Mouse (Mus musculus): ENCODE results near the gene Ubtf.
A peak's percentile ranks its signal among the peaks of the same experiment; 100 is the strongest.

Ubtf gene

DNA sequence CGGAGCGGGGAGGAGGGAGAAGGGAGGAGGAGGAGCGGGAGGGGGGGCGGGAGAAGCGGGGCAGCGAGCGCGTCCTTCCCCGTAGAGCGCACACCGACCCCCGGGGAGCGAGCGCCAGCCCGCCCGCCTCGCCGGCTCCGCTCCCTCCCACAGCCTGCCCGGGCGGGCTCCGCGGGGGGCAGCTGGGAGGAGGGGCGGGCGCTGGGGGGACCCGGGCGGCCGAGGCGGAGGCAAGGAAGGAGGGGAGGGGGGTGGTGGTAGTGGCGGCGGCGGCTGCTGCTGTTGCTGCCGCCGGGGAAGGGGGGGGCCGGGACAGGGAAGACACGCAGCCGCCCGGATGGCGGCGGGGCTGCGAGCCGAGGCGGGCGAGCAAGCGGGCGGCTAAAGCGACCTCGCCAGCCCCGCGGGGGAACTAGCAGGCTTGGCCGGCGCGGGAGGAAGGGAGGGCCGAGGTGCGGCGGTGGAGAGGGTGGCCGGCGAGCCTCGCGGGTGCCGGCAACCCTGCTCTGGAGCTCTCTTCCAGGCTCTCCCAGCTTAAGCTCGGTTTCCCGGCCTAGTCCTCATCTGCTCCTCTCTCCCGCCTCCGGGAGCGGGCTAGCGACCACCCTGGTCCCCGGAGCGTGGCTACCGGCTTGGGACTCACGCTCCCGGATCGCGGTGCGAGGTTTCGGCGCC is 1.5 kb downstream of the Ubtf start:
- DNase-seq (ENCODE audit: low read depth, low spot score): peak; percentile 55

DNA sequence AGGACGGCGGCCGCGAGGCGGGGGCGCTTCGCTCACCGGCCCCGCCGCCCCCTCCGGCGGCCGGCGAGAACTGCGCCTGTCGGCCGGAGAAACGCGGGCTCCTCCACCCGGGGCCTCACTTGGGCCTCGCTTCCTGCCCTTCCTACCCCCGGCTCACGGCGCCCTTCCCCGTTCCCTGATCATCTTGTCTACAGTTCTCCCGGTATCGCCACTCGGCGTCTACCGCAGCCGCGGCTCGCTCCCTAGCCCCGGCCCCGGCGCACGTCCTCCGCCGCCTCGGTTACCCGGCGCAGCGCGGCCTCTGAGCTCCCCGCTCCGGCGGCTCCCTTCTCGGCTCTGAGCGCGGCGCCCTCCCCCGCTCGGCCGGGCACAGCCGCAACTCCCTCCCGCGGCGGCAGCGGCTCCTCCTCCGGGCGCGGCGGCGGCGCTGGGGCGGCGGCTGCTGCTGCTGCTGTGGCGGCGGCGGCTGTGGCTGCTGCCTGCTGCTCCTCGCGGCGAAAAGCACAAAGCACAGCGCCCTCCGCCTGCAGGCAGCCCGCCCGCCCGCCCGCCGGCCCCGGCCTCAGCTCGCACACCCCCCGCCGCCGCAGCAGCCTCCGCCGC is 2.1 kb downstream of the Ubtf start:
- peak; percentile 37 for DNase-seq (ENCODE audit: low read depth, low spot score)

DNA sequence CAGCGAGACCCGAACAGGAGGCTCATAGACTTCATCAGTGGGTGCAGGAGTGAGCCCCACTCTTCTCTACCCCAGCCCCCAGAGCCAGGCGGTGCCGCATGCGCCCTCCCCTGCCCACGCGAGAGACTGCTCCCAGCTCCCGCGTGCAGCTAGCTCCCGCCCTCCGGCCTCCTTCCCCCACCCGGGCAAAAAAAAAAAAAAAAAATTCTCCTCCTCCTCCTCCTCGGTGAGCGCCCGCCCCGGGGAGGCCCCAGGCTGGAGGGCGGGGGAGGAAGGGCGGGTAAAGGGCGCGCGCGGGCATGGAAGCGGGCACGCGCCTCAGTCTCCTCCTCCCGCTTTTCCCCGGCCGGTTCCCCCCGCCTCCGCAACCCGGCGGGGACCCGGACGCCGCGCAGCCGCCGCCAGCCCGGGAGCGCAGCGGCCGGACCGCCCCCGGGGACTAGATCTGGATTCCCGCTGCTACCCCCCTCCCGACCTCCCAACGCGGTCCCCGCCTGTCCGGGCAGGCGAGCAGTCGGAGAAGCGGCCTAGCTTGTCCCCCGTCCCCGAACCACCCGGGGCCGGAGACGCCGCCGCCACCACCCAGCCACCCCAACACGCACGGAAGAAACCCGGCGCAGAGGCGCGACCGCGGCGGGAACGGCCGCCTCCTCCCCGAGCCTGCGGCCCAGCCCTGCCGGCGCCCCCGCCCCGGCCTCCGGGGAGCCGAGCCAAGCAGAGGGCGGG is 2.8 kb downstream of the Ubtf start:
- peak; percentile 83 for DNase-seq (ENCODE audit: low read depth, low spot score)

DNA sequence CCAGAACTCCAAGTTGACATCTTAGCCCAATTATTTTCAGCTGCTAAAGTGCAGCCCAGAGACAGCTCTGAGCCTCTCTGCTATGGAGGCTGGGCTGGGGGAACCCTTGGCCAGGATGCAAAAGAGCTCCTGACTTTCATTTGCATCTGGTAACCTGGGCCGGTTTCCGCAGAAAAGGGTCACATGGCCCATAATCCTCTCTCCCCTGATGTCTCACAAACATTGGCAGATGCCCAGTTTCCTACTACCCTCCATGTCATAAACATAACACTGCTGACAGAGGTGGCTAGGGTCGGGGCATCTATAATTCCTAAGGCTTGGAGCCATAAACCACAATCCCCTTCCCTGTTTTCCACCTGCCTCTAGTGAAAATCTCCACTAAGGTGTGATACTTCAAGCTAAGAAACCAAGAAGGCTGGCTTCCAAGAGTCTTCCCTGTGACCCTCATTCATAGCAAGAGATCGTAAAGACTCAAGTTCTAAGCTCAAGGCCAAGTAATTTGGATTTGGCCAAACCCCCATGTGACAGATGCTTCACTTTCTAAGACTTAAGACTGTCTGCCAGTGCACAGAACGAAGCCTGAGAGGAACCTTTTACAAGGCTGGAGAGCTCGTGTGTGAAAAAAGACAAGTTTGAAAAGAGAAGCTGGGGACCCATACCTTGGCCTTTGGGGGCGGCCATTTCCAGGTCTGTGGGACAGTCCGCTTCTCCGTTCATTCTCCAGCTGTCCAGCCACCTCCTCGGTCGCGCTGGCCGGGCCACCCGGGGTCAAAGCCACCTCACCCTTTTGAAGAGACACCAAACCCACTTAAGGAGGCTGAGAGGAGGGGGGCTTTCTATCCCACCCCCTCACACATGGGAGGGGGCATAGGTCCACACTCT is 3.6 kb downstream of the Ubtf start:
- no peak for DNase-seq (ENCODE audit: low read depth, low spot score)

DNA sequence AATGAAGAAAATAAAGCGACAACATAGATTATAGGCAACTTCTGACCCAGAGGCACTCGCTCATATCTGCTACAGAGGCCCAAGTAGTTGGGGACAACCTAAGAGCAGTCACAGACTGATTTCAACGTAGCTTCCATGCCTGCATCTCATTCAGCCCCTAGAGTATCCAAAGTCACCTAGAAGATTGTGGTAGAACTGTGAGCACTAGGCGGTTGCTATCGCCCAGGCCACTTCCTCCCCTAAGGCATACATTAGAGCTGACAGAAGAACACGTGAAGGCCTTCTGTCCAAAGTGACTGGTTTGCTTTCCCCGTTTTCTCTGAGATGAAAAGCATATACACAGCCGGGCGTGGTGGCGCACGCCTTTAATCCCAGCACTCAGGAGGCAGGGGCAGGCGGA is 5.2 kb downstream of the Ubtf start:
- no peak for DNase-seq (ENCODE audit: low read depth, low spot score)

DNA sequence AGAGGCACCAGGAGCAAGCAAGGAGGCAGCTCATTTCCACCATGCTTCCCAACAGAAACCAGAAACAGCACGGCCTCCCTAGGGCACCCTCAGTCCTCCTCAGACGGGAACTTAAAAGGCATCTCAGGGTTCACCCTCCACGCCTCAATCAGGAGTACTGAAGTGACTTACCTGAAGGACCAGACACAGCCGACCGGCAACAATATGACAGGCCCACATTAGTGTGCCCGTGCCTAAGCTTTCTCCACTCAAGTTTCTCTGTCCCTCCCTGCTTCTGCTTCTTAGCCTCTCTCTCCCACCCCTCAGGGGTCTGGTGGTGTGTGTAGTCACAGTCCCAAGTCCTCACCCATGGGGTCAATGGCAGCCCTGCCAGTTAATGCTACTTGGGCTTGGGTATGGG is 7.0 kb downstream of the Ubtf start:
- DNase-seq (ENCODE audit: low read depth, low spot score): no peak

DNA sequence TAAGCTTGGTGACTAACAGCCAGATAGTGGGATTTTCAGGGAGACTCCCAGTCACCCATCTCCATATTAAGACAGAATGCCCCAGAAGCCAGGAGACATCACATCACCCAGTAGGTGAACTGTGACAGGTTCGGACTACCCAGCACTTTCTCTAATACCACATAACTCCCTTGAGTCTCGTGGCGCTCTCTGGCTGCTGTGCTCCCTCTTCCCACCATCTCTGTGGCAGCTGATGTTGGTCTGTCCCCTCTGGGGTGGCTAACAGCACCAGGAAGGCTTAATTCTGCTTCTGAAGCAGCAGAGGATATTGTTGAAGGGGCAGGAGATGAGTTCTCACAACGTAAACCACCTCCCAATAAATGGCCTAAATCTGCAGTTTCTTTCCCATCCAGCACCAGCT is 7.6 kb downstream of the Ubtf start:
- no peak for DNase-seq (ENCODE audit: low read depth, low spot score)

DNA sequence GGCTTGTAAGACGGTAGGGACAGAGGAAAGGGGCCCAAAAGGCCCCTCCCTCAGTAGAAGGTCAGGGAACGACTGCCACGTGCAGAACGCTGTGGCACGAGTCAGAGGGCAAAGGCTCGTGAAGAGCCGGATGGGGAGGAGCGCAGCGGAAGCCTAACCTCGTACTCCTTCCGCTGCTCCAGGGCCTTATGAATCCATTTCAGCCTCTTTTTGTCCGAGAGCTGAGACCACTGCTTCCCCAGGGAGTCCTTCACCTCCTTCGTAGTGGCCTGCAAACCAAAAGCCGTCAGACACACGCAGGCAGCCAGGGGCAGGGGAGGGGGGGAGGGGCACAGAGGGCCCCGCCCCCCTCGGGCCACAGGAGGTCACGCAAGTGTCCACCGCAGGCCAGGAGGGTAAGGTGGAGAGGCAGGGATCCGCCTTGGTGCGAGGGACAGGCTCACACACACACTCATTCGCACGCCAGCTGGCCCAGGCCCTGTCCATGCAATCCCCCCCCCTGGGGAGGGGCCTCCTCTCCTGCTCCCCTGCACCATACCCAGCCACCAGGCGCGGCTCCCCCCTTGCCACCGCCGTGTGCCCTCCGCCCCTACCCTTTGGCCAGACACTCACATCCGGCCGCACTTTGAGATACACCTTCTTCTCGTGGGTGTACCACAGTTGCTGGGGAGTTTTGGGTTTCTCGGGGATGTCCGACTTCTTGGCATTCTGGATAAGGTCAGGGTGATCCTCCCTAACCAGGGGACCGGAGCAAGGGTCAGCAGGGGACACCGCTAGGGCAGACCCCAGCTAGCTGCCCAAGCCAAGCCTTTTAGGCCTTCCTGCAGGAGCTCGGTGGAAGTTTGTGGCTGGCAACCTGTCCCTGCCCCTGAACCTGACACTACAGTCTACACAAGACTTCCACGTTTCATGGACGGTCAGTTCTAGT is 8.5 kb downstream of the Ubtf start:
- DNase-seq (ENCODE audit: low read depth, low spot score): no peak

DNA sequence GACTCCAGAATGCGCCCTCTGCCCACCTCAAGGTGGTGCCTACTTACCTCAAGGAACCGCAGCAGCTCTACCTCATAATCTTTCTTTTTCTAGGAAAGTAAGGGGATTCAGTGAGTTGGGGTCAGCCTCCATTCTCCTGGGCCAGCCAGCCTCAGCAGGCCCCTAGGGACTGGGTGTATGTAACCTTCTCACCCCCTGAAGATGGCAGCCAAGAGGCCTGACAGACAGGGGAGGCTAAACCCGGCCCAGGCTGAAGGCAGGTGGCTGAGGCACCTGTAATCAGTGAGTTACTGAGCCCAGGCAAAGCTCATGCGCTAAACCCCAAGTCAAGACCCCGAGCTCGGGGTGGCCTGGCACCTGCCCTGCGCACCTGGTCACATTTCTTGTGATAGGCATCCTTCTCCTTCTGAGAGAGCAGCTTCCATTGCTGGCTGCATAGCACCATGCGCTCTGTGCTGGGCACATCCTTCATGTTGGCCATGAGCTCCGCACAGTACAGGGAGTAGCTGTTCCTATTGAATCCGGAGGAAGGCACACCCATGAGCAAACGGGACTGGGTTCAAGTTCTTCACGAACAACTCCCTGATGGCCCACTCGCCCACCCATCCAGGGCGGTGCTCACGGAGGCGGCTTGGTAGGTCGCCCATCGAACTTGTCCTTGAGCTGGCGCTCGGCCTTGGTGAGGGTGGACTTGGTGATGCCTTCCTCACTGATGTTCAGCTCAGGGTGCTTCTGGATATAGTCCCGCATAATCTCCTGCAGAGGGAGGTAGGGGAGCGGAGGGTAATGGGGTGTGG is 9.5 kb downstream of the Ubtf start:
- DNase-seq (ENCODE audit: low read depth, low spot score): no peak

DNA sequence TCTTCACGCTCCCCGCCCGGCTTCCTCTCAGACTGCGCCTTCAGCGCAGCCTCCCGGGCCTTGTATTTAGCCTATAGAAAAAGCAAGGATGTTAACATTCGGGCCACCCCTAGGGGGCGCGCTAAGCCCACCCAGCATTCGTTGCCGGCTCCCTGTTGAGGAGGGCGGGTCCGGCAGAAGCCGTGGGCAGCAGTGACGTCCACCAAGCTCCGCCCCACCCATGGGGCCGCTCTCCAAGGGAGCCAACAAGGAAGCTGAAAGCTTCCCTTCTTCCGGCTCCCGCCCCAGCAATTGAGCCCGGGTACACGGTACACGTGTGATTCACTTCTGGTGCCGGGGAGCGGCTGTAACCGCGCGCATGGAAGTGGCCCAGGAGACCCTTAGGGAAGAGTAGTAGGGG is 10.6 kb downstream of the Ubtf start:
- DNase-seq (ENCODE audit: low read depth, low spot score): peak; percentile 95

DNA sequence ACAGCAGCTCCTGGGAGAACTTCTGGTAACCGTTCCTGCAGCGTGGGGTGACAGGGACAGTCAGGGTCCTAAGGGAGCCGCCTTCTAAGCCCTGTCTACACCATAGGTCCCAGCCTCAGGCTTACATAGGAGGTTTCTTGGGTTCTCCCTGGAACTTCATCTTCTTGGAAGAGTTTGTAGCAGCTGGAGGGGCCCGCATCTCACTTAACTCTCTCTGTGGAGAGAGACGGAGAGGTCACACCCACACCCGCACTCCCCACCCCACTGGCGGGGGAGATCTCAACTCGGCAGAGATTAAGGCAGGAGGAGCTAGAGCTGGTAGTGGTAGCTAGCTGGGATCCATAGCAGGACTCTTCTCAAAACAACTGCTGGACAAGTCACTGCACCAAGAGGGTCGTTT is 11.4 kb downstream of the Ubtf start:
- DNase-seq (ENCODE audit: low read depth, low spot score): no peak

DNA sequence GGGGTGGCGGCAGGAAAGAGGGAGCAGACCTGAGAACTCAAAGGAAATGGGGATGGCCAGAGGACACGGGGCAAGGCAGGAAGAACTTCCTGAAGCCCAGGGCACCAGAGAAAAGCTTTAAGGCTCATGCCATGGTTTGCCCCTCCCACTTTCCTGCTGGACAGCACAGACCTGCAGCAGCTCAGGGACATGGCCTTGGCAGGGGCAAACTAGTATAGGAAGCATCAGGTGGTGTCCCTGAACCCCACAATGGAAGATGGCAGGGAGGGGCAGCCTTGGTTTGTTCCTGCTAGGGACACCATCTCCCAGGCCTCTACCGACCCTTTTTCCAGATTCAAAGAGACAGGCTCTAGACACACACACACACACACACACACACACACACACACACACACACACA is 14.2 kb downstream of the Ubtf start:
- DNase-seq (ENCODE audit: low read depth, low spot score): no peak

DNA sequence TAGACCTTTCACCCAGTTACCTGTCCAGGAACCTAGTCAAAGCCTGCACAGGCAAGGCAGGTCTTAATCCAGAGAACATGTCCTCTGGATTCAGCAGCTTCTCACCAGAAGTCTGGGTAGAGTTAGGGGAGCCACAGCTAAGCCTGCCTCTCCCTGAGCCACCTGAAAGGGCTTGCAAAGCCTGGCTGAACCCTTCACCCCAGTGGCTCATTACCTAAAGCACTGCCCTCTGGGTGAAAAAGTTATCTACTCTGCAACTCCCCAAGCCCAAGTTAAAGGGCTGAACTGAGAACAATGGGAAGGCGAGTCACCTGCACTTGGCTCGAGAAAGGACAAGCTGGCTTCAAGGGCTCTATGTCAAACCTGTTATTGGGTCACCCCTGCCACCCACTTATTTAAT is 15.4 kb downstream of the Ubtf start:
- no peak for DNase-seq (ENCODE audit: low read depth, low spot score)

DNA sequence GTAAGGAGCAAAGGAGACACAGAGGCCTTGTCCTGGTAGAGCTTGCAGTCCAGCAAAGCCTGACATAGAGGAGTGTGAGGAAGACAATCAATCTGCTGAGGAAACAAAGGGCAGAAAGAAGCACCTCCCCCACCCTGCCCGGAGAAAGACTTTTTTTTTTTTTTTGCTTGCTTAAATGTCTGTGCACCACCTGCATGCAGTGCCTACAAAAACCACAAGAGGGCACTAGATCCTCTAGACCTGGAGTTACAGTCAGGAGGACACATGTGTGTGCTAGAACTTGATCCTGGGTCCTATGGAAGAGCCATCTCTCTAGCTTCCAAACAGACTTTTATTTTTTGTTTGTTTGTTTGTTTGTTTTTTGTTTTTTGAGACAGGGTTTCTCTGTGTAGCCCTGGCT is 19.7 kb downstream of the Ubtf start:
- DNase-seq (ENCODE audit: low read depth, low spot score): peak; percentile 65

DNA sequence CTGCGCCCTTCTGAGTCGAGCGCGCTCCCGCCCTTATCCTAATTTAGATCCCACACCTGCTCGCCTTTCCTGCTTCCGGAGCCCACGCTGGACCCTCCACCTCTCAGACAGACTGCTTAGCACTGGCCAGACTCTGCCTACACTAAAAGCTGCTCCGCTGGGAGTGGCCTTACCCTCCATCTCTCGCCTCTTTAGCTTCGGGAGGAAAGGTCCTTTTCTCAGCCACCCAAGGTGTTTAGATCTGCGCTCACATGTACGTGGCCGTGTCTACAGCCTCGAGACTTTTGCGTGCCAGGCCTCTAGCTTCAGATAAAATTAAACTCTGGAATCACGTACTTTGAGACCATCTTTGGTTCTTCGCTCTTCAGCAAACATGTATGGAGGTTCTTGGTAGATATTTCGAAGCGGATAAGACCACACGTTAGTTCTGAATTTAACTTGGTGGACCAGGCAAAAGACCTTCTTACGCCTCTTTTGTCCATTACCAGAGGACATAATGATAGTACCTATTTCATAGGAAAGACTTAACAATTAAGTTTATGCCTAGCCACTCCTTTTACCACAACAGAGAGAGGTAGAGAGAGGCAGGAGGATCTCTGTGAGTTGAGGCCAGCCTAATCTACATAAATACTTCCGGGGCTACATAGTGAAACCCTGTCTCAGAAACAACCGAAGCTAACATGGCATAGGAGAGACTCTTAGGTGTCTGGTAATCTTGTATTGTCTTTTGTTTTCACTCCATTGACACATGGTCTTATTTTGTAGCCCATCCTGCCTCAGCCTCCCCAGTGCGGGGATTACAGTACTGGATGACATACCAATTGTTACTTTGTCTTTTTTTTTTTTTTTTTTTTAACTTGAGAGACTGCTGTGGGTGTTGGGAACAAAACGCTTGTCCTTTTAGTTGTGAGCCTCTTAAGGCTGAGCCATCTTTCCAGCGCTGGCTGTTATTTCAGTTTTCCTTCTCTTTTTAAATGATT is 21.7 kb downstream of the Ubtf start:
- DNase-seq (ENCODE audit: low read depth, low spot score): no peak

DNA sequence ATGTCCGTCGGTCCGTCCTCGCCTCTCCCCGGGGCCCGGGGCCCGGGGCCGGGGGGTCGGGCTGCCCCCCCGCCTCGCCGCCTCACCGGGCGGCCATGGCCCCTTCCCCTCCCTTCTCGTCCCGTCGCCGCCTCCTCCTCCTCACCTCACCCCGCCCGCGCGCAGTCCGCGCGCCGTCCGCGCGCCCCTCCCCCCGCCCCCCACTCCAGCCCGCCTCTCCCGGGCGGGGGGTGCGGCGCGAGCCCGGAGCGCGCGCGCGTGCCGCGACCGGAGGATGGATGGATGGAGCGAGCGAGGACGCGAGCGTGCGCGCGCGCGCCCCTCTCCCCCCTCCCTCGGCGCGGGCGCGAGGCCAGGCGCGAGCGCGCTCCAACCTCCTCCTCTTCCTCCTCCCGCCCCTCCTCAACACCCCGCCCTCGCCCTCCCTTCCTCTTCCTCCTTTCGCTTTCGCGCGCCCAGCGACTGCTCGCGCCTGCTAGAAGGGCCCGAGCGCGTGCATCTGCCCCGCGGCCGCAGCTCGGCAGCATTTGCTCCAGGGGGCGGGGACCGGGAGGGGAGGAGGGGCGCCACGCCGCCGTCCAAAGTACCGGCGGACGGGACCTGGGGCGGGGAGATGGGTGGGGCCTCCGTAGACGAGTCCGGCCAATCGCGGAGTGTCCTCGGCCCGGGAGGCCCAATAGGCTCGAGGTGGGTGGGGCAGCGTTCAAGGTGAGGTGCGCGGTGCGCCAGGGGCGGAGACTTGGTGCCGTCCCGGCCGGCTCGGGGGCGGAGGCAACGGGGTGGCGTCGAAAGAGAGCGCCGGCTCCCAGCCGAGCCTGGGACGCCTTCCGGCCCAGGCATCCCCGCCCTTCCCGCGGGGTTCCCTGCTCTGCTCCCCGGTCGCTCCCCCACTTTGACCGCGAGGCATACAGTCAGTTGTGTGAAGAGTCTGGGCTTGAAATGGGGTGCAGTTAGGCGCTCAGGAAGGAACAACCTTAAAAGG is 22.8 kb downstream of the Ubtf start, which contains the start of gene Atxn7l3:
TSS of gene Atxn7l3 (minus strand) at position 141 of the 982 bp plus-strand sequence.
- DNase-seq (ENCODE audit: low read depth, low spot score): peak; percentile 97

DNA sequence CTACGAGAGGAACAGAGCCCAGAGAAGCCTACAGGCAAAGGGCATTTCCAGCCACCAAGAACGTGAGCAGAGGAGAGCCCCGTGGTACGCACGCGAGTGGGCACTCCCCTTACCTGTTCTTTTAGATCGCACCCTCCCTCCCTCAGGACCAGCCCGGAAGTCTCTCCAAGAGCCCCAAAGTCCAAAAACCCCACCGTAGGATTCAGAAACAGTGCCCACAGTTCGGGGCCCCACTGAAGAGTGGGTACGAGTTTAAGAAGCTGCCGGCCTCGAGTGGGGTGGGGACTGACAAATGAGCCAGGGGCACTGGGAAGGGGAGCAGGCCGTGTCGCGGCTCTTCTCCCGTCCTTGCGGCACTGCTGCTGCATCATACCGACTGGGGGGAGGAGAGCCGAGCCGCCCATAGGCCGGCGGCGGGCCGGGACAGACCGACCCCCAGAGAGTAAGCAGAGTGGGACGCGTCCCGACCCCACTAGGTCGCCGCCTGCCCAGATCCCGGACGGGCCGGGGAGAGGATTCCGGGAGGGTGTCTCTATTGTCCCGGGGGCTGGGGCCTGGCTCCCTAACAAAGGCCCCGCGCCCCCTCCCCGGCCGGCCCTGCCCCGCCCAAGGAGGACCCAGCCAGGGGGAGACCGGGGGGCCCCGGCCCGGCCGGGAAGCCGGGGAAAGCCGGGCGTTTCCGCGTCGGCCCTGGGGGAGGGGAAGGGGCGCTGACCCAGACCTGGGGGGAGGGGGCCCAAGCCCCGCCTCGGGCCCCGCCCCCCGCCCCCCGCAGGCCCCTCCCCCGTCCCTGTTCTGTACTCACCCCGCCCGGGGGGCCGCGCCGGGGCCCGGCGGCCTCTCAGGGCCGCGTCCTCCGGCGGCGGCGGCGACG is 23.7 kb downstream of the Ubtf start:
- peak; percentile 42 for DNase-seq (ENCODE audit: low read depth, low spot score)
